Mouse (Mus musculus) heart, embryonic 14.5 days (tissue): ENCODE results near the gene Gbp5. TPM values are rescaled to one million over a fixed set of nuclear protein-coding genes. Genes with fewer than 3 reads are reported as not detected.
"Not testable (repeated sequence)": the region's sequence is repeated elsewhere in the genome, so short reads cannot be mapped to it uniquely, and the experiment has no call there.

Source experiments
- ATAC-seq: fragments of 200-750 bp; cut with Nextera tagmentation; 2 replicates; pipeline ENCODE4 v1.8.0; 2017; ENCODE audit warnings: low read depth, moderate TSS enrichment; ENCODE audit not compliant: insufficient number of reproducible peaks, insufficient read depth, low FRiP score
- H3K27ac ChIP-seq, 2 experiments: fragments of 200-500 bp in 1 of 2; fragments of 300-500 bp in 1 of 2; sonication (generic) in 1 of 2; replicated peaks in 1 of 2; 2 replicates each; pipeline ENCODE4 v1.5.1; 2012 to 2014; ENCODE audit warnings: low read depth in 2 of 2, low read length in 2 of 2, control low read depth in 1 of 2, mild to moderate bottlenecking in 1 of 2, mixed read lengths in 1 of 2; ENCODE audit not compliant: control insufficient read depth in 1 of 2, insufficient read depth in 1 of 2
- H3K27me3 ChIP-seq: fragments of 300-500 bp; sonication (generic); 2 replicates; pipeline ENCODE4 v1.6.1; 2014; ENCODE audit warnings: mild to moderate bottlenecking, low read length, control low read depth; ENCODE audit not compliant: control insufficient read depth, insufficient read depth
- H3K36me3 ChIP-seq: fragments of 300-500 bp; sonication (generic); 2 replicates; pipeline ENCODE4 v1.6.1; 2014; ENCODE audit warnings: mild to moderate bottlenecking, control low read depth, low read length, mixed read lengths; ENCODE audit not compliant: control insufficient read depth, insufficient read depth
- H3K4me1 ChIP-seq, 2 experiments: fragments of 200-500 bp in 1 of 2; fragments of 300-500 bp in 1 of 2; sonication (generic) in 1 of 2; 2 replicates each; pipeline ENCODE4 v1.6.1; 2012 to 2014; ENCODE audit warnings: low read length in 2 of 2, control low read depth in 1 of 2, mixed read lengths in 1 of 2; ENCODE audit not compliant: control insufficient read depth in 2 of 2, insufficient read depth in 2 of 2
- H3K4me2 ChIP-seq: fragments of 300-500 bp; sonication (generic); 2 replicates; pipeline ENCODE4 v1.6.1; 2014; ENCODE audit warnings: mild to moderate bottlenecking, low read length
- H3K4me3 ChIP-seq, 2 experiments: fragments of 200-500 bp in 1 of 2; fragments of 300-500 bp in 1 of 2; sonication (generic) in 1 of 2; 2 replicates each; pipeline ENCODE4 v1.5.1; 2012 to 2014; ENCODE audit warnings: low read length in 2 of 2, mild to moderate bottlenecking in 2 of 2, control low read depth in 1 of 2, low read depth in 1 of 2, moderate library complexity in 1 of 2; ENCODE audit not compliant: control insufficient read depth in 1 of 2, insufficient read depth in 1 of 2
- H3K9ac ChIP-seq: fragments of 300-500 bp; sonication (generic); 2 replicates; pipeline ENCODE4 v1.6.1; 2014; ENCODE audit warnings: mild to moderate bottlenecking, low read length
- H3K9me3 ChIP-seq: fragments of 300-500 bp; sonication (generic); 2 replicates; pipeline ENCODE4 v1.6.1; 2016; ENCODE audit warnings: low read length, control low read depth; ENCODE audit not compliant: control insufficient read depth
- WGBS: fragments of 180-500 bp; shearing (Covaris S2); extraction: QIAGEN DNeasy Blood & Tissue Kit; methylation state at CpG from one replicate; pipeline ENCODE4 v1.1.7; 2014; 5-methylcytosine and 5-hydroxymethylcytosine counted together
- polyA plus RNA-seq: library from polyadenylated mRNA; unstranded; fragments of >200 nt; fragmentation: Nextera tagmentation; extraction: Ambion mirVana; gene quantifications from 2 replicates; pipeline ENCODE4 v1.2.1, GENCODE M21; 2014

Gene Gbp5
- polyA plus RNA-seq, 1 experiment from 2014 or later, result 0.34 TPM

DNA sequence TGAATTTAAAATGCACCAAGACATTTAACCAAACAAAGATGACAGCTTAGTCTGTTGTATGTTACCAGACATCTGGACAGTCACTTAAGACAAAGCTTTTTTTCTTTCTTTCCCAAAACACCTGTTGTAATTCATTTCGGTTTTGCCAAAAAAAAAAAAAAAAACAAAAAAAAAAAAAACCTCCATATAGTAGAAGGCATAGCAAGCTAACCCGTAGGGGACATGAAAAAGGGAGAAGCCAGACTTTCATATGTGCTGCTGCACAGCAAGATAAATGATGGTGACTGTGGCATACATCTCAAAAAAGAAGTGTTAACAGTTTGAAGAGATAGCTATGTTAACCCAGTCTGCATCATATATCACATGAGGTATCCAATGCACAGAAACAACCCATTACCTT lies 35.8 kb downstream of the Gbp5 start:
- Histone ChIP-seq H3K9ac (peak overlapping the region; percentile 68), H3K27ac (no peak overlapping the region)

DNA sequence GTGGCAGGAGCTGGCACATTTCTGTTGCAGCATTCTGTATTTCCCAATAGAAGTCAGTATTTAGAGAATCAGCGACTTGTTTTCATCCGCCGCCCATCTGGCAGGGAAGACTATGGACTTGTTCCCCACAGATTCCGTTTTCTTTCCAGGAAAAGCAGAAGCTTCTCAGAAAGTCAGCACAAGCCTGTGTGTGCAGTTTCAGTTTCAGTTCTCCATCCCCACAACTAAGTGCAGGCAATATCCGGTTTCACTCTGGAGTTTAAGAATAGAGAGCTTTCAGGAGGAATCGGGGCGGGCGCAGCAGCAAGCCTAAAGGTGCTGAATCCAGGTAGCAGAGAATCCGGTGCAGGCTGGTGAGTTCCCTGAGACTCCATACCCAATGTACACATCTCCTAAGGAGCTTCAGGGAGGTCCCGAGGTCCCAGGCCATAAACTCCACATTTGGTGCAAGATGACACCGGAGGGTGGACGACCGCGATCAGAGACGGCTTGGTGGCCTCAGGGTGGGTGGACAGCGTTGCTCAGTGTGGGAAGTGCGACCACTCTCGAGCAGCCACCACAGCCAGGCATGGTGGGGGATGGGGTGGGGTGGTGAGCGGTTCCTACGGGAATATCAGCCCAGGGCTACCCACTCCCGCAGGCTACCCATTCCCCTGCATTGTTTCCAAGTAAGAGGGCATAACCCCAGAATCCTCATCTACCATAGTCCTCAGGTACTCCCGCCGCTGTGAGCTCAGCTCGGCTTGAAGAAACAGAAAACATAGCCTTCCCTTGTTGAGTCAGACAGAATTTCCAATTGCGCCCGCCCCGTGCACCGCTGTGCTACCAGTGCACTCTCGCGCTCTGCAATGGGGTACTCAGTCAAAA lies 36.5 kb downstream of the Gbp5 start, which contains the start of gene Gbp7:
Gene Gbp7 (plus strand): TSS at position 256 of the 867 bp plus-strand sequence.
- H3K4me1 ChIP-seq, result no peaks in the 10 kb centered on the region
- under 1% methylated on average over 30 of the region's 30 CpGs for WGBS
- peak within 1 kb of the TSS; percentile 68 for H3K9ac ChIP-seq
- H3K27me3 ChIP-seq, result no peaks in the 10 kb centered on the region
- H3K27ac ChIP-seq, result 0 out of 4 replicates have a peak within 1 kb of the TSS, but pooled peaks of 1 of the 2 experiments have one; percentile 10
- peak; percentile 59; the same call in 1 of the 2 replicates for ATAC-seq
- peak within 1 kb of the TSS; percentile 56 to 67 for H3K4me3 ChIP-seq
- H3K9me3 ChIP-seq, result no peaks in the 10 kb centered on the region
- H3K36me3 ChIP-seq, result no peaks in the 10 kb centered on the region
- peak within 1 kb of the TSS; percentile 90 for H3K4me2 ChIP-seq

More for the DNA sequence above, 35.8 kb downstream of the Gbp5 start:
- Histone ChIP-seq H3K9me3 (no peaks in the 10 kb centered on the region), H3K36me3 (no peaks in the 10 kb centered on the region), H3K4me3 (peak overlapping the region; percentile 56 to 67; a peak in 3 of 4 replicates), H3K27me3 (no peaks in the 10 kb centered on the region), H3K4me1 (no peaks in the 10 kb centered on the region), H3K4me2 (peak overlapping the region; percentile 90)
- no peak for ATAC-seq
- WGBS, result 63% methylated on average over 2 of the region's 2 CpGs

DNA sequence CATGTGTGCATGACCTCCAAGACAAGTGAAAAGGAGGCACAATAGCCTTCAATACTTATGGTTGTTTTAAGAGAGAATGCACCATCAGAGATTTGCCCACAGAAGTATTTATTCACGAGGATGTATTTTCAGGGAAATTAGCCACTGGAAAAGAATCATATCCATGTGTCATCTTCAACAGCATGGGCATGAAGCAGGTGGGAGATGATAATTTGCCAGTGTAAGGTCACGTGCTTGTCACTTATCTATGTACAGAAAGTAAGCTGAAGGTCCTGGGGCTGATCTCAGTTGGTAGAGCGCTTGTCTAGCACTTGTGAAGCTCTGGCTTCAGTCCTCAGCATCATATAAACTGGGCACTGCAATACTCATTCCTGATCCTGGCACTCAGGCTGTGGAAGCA lies 37.8 kb downstream of the Gbp5 start:
- ATAC-seq, result no peak
- Histone ChIP-seq H3K4me3 (no peak overlapping the region), H3K27ac (no peak overlapping the region), H3K36me3 (no peaks in the 10 kb centered on the region), H3K4me1 (no peaks in the 10 kb centered on the region), H3K4me2 (no peak overlapping the region), H3K9ac (no peak overlapping the region), H3K27me3 (no peaks in the 10 kb centered on the region), H3K9me3 (no peaks in the 10 kb centered on the region)
- 78% methylated on average over 3 of the region's 3 CpGs for WGBS

DNA sequence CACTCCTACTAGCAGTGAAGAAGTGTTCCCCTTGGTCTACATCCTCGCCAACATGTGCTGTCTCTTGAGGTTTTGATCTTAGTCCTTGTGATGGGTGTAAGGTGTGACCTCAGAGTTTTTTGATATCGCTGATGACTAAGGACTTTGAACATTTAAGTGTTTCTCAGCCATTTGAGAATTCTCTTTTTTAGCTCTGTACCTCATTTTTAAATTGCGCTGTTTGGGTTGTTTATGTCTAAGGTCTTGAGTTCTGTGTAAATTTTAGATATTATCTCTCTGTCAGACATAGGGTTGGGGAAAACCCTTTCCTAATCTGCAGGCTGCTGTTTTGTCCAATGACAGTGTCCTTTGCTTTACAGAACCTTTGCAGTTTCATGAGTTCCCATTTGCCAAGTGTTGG lies 39.4 kb downstream of the Gbp5 start:
- Histone ChIP-seq H3K27me3 (no peaks in the 10 kb centered on the region), H3K4me3 (no peak overlapping the region), H3K36me3 (no peaks in the 10 kb centered on the region), H3K4me2 (no peak overlapping the region), H3K9me3 (no peaks in the 10 kb centered on the region), H3K4me1 (no peaks in the 10 kb centered on the region), H3K27ac (no peak overlapping the region), H3K9ac (no peak overlapping the region)
- ATAC-seq, result no peak
- 83% methylated on average over 3 of the region's 3 CpGs for WGBS

DNA sequence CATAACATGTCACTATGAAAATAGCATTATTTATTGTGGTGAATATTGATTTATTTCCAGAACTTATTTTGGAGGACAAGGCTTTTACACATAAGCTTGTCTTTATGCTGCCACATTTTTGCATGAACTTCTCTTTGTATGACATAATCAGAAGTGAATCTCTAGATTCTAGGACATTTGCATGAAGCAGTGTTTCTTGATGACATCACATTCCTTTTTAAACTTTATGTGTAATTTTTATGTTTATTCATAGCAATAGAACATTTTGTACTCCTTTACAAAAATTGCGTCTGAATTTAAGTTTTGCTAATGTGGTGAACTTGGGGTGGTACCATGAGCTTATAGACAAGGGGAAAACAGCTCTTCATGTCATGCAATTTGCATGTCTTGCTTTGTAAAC lies 41.9 kb downstream of the Gbp5 start:
- ATAC-seq, result no peak
- Histone ChIP-seq H3K9me3 (no peaks in the 10 kb centered on the region), H3K4me1 (no peaks in the 10 kb centered on the region), H3K9ac (no peak overlapping the region), H3K4me3 (no peak overlapping the region), H3K27ac (no peak overlapping the region), H3K27me3 (no peaks in the 10 kb centered on the region), H3K36me3 (no peaks in the 10 kb centered on the region), H3K4me2 (no peak overlapping the region)
- 52% methylated on average over 1 of the region's 1 CpGs for WGBS

DNA sequence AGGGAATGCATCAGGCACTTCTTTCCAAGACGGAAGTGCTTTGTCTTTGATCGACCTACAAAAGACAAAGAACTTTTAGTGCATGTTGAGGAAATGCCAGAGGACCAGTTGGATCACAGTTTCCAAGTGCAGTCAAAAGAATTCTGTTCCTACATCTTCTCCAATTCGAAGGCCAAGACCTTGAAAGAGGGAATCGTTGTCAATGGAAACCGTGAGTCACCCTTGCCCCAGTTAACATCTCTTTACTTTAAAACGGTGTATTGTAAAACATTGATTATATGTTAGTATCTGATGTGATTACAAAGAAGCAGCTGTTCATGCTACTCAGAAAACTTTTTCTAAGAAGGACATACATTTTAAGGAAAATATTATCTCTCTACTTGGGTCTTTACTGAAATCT lies 47.6 kb downstream of the Gbp5 start:
- no peak for ATAC-seq
- 75% methylated on average over 6 of the region's 6 CpGs for WGBS
- H3K4me1 ChIP-seq, result no peaks in the 10 kb centered on the region
- H3K9me3 ChIP-seq, result no peaks in the 10 kb centered on the region
- no peak overlapping the region for H3K27ac ChIP-seq
- no peak overlapping the region for H3K9ac ChIP-seq
- no peaks in the 10 kb centered on the region for H3K27me3 ChIP-seq
- H3K4me3 ChIP-seq, result no peak overlapping the region
- H3K36me3 ChIP-seq, result no peaks in the 10 kb centered on the region
- H3K4me2 ChIP-seq, result no peak overlapping the region

DNA sequence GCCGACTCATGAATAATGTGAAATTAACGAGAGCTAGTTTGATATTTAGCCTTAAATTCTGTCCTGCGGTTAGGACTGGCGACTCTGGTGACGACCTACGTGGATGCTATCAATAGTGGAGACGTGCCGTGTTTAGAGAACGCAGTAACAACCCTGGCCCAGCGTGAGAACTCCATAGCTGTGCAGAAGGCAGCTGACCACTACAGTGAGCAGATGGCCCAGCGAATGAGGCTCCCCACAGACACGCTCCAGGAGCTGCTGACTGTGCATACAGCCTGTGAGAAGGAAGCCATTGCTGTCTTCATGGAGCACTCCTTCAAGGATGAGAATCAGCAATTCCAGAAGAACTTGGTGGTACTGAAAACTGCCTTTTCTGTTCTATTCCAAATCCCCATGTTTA lies 49.0 kb downstream of the Gbp5 start:
- not testable (repeated sequence) for H3K27me3 ChIP-seq, H3K36me3 ChIP-seq, H3K9me3 ChIP-seq, ATAC-seq, H3K4me3 ChIP-seq, H3K9ac ChIP-seq, H3K4me2 ChIP-seq, H3K4me1 ChIP-seq, H3K27ac ChIP-seq
- WGBS, result 85% methylated on average over 12 of the region's 12 CpGs
